Mouse (Mus musculus): ENCODE measurements at regions not wholly inside any gene's neighbourhood (a gene's known extent, or its start where the extent isn't known, plus 50 kb on each side); places are given as distances from the start of the nearest gene placed in this dataset.
"Not testable (repeated sequence)": the region's sequence is repeated elsewhere in the genome, so short reads cannot be mapped to it uniquely, and the experiment has no call there.

GRCm38 (mm10) chr15:3909471-3909870 lies 69.9 kb downstream of the Fbxo4 start:
- DNase-seq: peak in 1 of 2 experiments; percentile 7
- intact Hi-C loops (cut with DNase I): loop anchor here (5.0 kb wide), 4 partner anchors 327 to 612 kb away; partner anchors contain the start of gene Ghr

- intact Hi-C loops (cut with DNase I): loop anchor here (5.0 kb wide), 4 partner anchors 326 to 611 kb away; partner anchors contain the start of gene Ghr
- DNase-seq: peak in 1 of 2 experiments; percentile 20
These were observed 70.7 kb downstream of the Fbxo4 start for GRCm38 (mm10) chr15:3908721-3909120.

GRCm38 (mm10) chr15:3905548-3905947 lies 73.8 kb downstream of the Fbxo4 start:
- intact Hi-C loops (cut with DNase I): loop anchor here (5.0 kb wide), 4 partner anchors 323 to 608 kb away; partner anchors contain the start of gene Ghr
- no peak for DNase-seq

GRCm38 (mm10) chr15:3878429-3878828 lies 100.9 kb downstream of the Fbxo4 start:
- DNase-seq: no peak
- intact Hi-C loops (cut with DNase I): no loop called here

GRCm38 (mm10) chr15:3877506-3877905 lies 101.9 kb downstream of the Fbxo4 start:
- DNase-seq: no peak
- intact Hi-C loops (cut with DNase I): no loop called here

GRCm38 (mm10) chr15:3875210-3875861 lies 104.0 kb downstream of the Fbxo4 start:
- intact Hi-C loops (cut with DNase I): not testable (repeated sequence)
- DNase-seq: peak; percentile 22 to 51

GRCm38 (mm10) chr15:3831802-3832201 lies 147.6 kb downstream of the Fbxo4 start:
- intact Hi-C loops (cut with DNase I): no loop called here
- DNase-seq: no peak

GRCm38 (mm10) chr15:3805430-3805829 lies 173.9 kb downstream of the Fbxo4 start:
- intact Hi-C loops (cut with DNase I): no loop called here
- DNase-seq: no peak

DNA sequence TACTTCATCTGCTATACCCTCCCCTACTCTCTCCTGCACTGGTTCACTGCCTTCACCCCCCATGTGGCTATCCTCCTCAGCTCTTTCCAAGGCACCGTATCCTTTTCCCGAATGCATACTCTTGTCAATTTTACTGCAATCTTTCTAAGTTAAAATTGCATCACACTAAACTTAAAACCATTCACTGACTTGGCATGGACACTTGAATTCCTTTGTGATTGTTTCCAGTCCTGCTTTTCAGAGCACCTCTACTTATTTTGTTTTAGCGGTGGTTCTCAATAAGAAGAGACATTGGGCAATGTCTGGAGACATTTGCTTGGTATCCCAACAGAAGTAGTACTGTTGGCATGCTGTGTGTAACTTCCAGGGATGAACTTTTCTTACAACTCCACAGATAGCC lies 192.6 kb upstream of the Ghr start:
- intact Hi-C loops (cut with DNase I): no loop called here

DNA sequence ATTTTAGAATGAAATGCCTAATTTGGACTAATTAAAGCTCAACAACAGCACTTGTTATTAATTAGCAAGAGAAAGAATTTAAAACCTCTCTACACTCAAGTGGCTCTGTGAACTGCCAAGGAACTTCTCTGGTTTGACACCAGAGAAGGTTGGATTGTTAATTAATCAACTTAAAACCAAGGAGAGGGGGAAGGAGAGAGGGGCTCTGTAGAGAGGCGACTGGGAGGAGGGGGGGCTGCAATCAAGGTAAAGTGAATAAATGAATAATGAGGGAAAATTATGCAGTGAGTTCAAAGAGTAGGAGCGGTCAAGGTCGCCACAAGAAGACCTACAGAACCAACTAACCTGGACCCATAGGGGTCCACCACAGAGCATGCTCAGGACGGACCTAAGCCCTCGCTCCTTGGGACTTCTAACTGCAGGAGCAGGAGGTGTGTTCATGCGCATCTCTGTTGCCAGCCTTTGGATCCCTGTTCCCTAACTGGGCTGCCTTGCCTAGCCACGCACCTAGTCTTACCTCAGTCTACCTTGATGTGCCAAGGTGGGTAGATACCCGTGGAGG lies 189.0 kb upstream of the Ghr start:
- intact Hi-C loops (cut with DNase I): no loop called here
- no peak for DNase-seq

More for the DNA sequence above, 192.6 kb upstream of the Ghr start:
- no peak for DNase-seq

DNA sequence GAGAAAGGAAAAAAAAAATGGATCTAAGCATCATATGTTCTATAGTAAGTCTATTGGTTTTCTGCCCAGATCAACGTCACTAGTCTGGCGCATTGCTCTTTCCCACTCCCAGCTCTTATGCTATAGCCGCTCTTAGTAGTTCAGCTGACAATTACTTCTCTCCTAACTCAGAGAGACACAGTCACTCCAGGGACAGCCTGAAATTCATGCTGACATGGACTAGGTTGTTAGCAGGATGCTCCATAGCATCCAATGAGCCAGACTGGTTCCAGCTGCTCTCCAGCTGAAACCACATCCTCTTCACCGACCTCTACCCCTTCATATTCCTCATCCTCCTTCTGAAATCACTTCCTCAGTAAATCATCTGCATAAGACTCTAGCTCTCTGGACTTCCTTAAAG lies 187.0 kb upstream of the Ghr start:
- peak in 1 of 2 experiments; percentile 3 for DNase-seq
- intact Hi-C loops (cut with DNase I): no loop called here

GRCm38 (mm10) chr15:3764726-3765125 lies 181.4 kb upstream of the Ghr start:
- no peak for DNase-seq
- intact Hi-C loops (cut with DNase I): no loop called here

- DNase-seq: peak in 1 of 2 experiments; percentile 9
- intact Hi-C loops (cut with DNase I): no loop called here
These were observed 177.1 kb upstream of the Ghr start for GRCm38 (mm10) chr15:3760396-3760795.

DNA sequence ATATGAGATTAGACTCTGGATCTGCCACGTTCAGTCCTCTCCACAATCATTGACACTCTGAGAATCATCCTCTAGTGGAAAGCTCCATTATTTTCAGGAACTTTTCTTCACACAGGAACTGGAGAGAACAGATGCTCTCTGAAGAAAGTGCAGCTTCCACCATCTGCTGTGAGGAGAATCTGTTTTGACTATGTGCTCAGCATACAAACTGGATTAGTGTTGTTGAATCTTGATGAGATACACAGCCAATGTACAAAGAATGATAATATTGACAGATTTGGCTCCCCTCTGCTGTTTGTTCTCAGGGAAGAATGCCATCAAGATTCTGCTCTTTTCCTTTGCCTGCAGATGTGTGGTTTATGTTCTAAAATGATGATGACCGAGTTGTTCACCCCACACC lies 172.3 kb upstream of the Ghr start:
- intact Hi-C loops (cut with DNase I): no loop called here
- DNase-seq: no peak

DNA sequence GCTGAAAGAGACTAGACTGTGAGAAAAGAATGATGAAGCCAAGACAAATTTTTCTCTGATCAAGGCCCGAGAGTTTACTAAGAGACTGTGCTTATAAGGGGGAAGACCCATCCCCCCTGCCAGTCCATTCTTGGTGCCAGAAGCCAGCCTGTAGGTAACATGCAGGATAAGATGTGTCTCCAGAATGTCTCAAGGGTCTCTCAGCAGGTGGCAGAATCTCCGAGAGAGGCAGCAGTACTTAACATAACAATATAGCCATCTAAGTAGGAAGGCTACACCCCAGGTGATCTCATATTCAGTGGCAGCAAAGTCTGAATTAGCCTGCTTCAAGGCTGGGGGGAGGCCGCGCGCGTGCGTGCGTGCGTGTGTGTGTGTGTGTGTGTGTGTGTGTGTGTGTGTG lies 164.8 kb upstream of the Ghr start:
- intact Hi-C loops (cut with DNase I); DNase-seq: not testable (repeated sequence)

GRCm38 (mm10) chr15:3743168-3743814 lies 160.0 kb upstream of the Ghr start:
- no peak for DNase-seq
- intact Hi-C loops (cut with DNase I): no loop called here

DNA sequence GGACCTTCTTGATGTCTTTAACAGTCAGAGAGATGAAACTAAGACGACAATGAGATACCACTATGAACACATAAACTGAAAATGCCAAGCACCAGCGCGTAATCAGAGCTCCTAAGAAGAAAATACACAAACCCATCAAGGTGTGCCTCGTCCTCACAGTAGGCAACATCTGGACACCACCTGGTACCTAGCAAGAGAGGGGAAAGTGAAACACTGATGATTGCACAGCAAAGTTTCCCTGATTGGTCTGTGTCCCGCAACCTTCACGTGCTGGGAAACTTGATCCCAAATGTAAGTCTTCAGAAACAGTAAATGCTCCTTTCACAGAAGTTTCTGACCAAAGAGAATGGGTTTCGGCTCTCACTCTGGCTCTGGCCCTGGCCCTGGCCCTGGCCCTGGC lies 158.9 kb upstream of the Ghr start:
- intact Hi-C loops (cut with DNase I): no loop called here
- DNase-seq: no peak

- peak; percentile 29 to 31 for DNase-seq
- intact Hi-C loops (cut with DNase I): no loop called here
These were observed 141.9 kb upstream of the Ghr start for GRCm38 (mm10) chr15:3725214-3725613.

GRCm38 (mm10) chr15:3720668-3721340 lies 137.5 kb upstream of the Ghr start:
- intact Hi-C loops (cut with DNase I): no loop called here
- no peak for DNase-seq

DNA sequence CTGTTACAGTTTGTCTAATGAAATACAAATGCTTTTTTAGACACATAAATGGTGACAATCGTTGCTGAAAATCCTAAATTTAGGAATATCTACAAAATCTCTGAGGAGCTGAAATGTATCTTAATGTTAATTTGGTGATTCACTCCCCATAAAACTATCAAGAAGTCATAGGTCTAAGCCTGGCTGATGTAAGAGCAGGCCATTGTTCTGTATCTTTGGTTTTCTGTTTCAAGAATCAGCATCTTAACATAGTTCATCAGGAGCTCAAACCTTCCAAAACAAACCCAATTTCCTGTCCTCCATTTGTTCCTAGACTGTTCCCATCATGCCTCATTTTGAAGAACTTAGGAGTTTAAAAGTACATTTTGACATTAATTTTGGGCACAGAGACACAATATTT lies 128.5 kb upstream of the Ghr start:
- intact Hi-C loops (cut with DNase I): no loop called here
- no peak for DNase-seq

All from heart, postnatal 14 days (tissue).